Mouse (Mus musculus) right cerebral cortex, postnatal 10 days (tissue): ENCODE data around the gene Fam227a.
A peak's percentile ranks its signal among the peaks of the same experiment; 100 is the strongest.

Experiments
- DNase-seq, 2 experiments: peaks; one replicate each; pipeline ENCODE4 v3.0.0; 2021; ENCODE audit warnings: low spot score in 2 of 2

Fam227a gene

GRCm38 (mm10) chr15:79616729-79617128 is 42.0 kb downstream of the Fam227a start:
- DNase-seq = no peak

GRCm38 (mm10) chr15:79615501-79615900 is 43.3 kb downstream of the Fam227a start:
- no peak for DNase-seq

GRCm38 (mm10) chr15:79609226-79609625 is 49.5 kb downstream of the Fam227a start:
- DNase-seq = peak in 1 of 2 experiments; percentile 11

GRCm38 (mm10) chr15:79608214-79608613 is 50.5 kb downstream of the Fam227a start:
- DNase-seq = peak in 1 of 2 experiments; percentile 25

GRCm38 (mm10) chr15:79607757-79608156 is 51.0 kb downstream of the Fam227a start:
- peak; percentile 40 to 59 for DNase-seq

- no peak for DNase-seq
Measured at GRCm38 (mm10) chr15:79606161-79606560, 52.6 kb downstream of the Fam227a start.

- DNase-seq = peak; percentile 44 to 57
Measured at GRCm38 (mm10) chr15:79604990-79605665, 53.6 kb downstream of the Fam227a start, which contains the start of gene Dmc1. Dmc1 (minus strand) TSS chr15:79605109.

GRCm38 (mm10) chr15:79600176-79600575 is 58.6 kb downstream of the Fam227a start:
- DNase-seq = no peak

GRCm38 (mm10) chr15:79598715-79599114 is 60.0 kb downstream of the Fam227a start:
- no peak for DNase-seq

- no peak for DNase-seq
Measured at GRCm38 (mm10) chr15:79581581-79581980, 77.2 kb downstream of the Fam227a start.

- peak in 1 of 2 experiments; percentile 38 for DNase-seq
Measured at GRCm38 (mm10) chr15:79577671-79578426, 80.9 kb downstream of the Fam227a start.

GRCm38 (mm10) chr15:79576947-79577346 is 81.8 kb downstream of the Fam227a start:
- no peak for DNase-seq

GRCm38 (mm10) chr15:79575543-79576222 is 83.1 kb downstream of the Fam227a start:
- no peak for DNase-seq

- DNase-seq = peak; percentile 62 to 68
Measured at GRCm38 (mm10) chr15:79562417-79562816, 96.3 kb downstream of the Fam227a start.

- DNase-seq = no peak
Measured at GRCm38 (mm10) chr15:79559649-79560048, 99.1 kb downstream of the Fam227a start.
